Comparison of ENCODE assay signal across 8 mouse cellular contexts in genomic region chr11:24049226-24050031, GRCm38 (mm10). TPM values are rescaled to one million over a fixed set of nuclear protein-coding genes. Genes with fewer than 3 reads are reported as not detected.
DNase-seq lines count a peak whose midpoint lies in the region; ATAC-seq lines count a peak whose summit lies in the region.

No protein-coding gene starts in this region.

- peak; percentile 76 for DNase-seq in NIH3T3 (ENCODE audit: low read depth)
- peak; percentile 22 for DNase-seq in cerebellum, adult 9-11 months
- DNase-seq in frontal cortex, postnatal 10 days (ENCODE audit: low spot score in 2 of 2): peak; percentile 57 to 81
- DNase-seq in layer of hippocampus, postnatal 25 days (ENCODE audit: extremely low spot score in 1 of 2, low spot score in 1 of 2): peak; percentile 82 to 94
- DNase-seq in lung, postnatal 25 days (ENCODE audit: low spot score): peak; percentile 62
- DNase-seq in retina, postnatal 1 day: peak; percentile 84
- DNase-seq in urinary bladder, adult 18-20 months (ENCODE audit: low spot score in 2 of 2): peak; percentile 33 to 74

- peak overlapping the region; percentile 45 for H3K4me3 ChIP-seq in hindbrain, embryonic 12.5 days

- no peaks in the 10 kb centered on the region for H3K27me3 ChIP-seq in hindbrain, embryonic 12.5 days

- no peaks in the 10 kb centered on the region for H3K36me3 ChIP-seq in hindbrain, embryonic 12.5 days

- no peaks in the 10 kb centered on the region for H3K9me3 ChIP-seq in hindbrain, embryonic 12.5 days (replicated peaks)

- 5% methylated on average over 28 of the region's 28 CpGs for WGBS in hindbrain, embryonic 12.5 days

- peak; percentile 88 for ATAC-seq in hindbrain, embryonic 12.5 days (ENCODE audit: low FRiP score)

- H3K27ac ChIP-seq in hindbrain, embryonic 12.5 days: peak overlapping the region; percentile 70

- H3K9ac ChIP-seq in hindbrain, embryonic 12.5 days: peak overlapping the region; percentile 69

- H3K4me2 ChIP-seq in hindbrain, embryonic 12.5 days (replicated peaks): peak overlapping the region; percentile 61

- peaks cover 6% of the 10 kb centered on the region for H3K4me1 ChIP-seq in hindbrain, embryonic 12.5 days

RNA-seq across cellular contexts. Expression of gene A830031A19Rik, which starts 25.4 kb away (rescaled TPM):
- polyA plus RNA-seq in hindbrain, embryonic 12.5 days (2016; fragmentation: Nextera tagmentation; extraction: Ambion mirVana): not detected in 2 replicates
- total RNA-seq in layer of hippocampus, postnatal 25 days (2021): 1 to 10 TPM in 1 of 2 experiments, under 1 TPM in 1; 0.37 to 1.7 TPM

RNA-seq across cellular contexts. Expression of gene Bcl11a, which starts 28.4 kb away (rescaled TPM):
- 89.1 and 94.8 TPM in 2 replicates for polyA plus RNA-seq in hindbrain, embryonic 12.5 days (2016; fragmentation: Nextera tagmentation; extraction: Ambion mirVana)
- 100 to 1,000 TPM; 105 to 134 TPM for total RNA-seq in layer of hippocampus, postnatal 25 days (2021)

Comparison
In these comparisons a context has a peak if more than half of its experiments do, and no peak if none do; other contexts are left out.
1. Peak in every context shown above with its lines: DNase-seq, ATAC-seq, H3K4me3 ChIP-seq and H3K27ac ChIP-seq.
2. DNase-seq: peak in every context shown above with its lines; median percentile 88 in layer of hippocampus, postnatal 25 days; 84 in retina, postnatal 1 day; 76 in NIH3T3; 69 in frontal cortex, postnatal 10 days; 62 in lung, postnatal 25 days; 54 in urinary bladder, adult 18-20 months; 22 in cerebellum, adult 9-11 months.